Mouse (Mus musculus) midbrain, embryonic 11.5 days (tissue): Measurements from ENCODE around the gene Rbp2. TPM values are rescaled to one million over a fixed set of nuclear protein-coding genes. Genes with fewer than 3 reads are reported as not detected.

Experiments used
- ATAC-seq: fragments of 200-750 bp; cut with Nextera tagmentation; 2 replicates; pipeline ENCODE4 v1.8.0; 2017; ENCODE audit warnings: moderate TSS enrichment, moderate library complexity; ENCODE audit not compliant: low FRiP score
- DNase-seq: peaks from one replicate; pipeline ENCODE4 v3.0.0; 2015; ENCODE audit warnings: low spot score; ENCODE audit errors: missing footprints
- H3K27ac ChIP-seq: fragments of 300-500 bp; sonication (generic); 2 replicates; pipeline ENCODE4 v1.5.1; 2014; ENCODE audit warnings: low read depth, low read length
- H3K27me3 ChIP-seq: fragments of 300-500 bp; sonication (generic); 2 replicates; pipeline ENCODE4 v1.6.1; 2014; ENCODE audit warnings: mild to moderate bottlenecking, low read length, moderate library complexity, mixed read lengths; ENCODE audit not compliant: control insufficient read depth, insufficient read depth
- H3K36me3 ChIP-seq: fragments of 300-500 bp; sonication (generic); 2 replicates; pipeline ENCODE4 v1.6.1; 2014; ENCODE audit warnings: mild to moderate bottlenecking, low read length, moderate library complexity, mixed read lengths; ENCODE audit not compliant: control insufficient read depth, insufficient read depth
- H3K4me1 ChIP-seq: fragments of 300-500 bp; sonication (generic); 2 replicates; pipeline ENCODE4 v1.6.1; 2014; ENCODE audit warnings: low read length; ENCODE audit not compliant: control insufficient read depth, insufficient read depth
- H3K4me2 ChIP-seq: fragments of 300-500 bp; sonication (generic); 2 replicates; pipeline ENCODE4 v1.6.1; 2014; ENCODE audit warnings: mild to moderate bottlenecking, moderate library complexity
- H3K4me3 ChIP-seq: fragments of 300-500 bp; sonication (generic); 2 replicates; pipeline ENCODE4 v1.5.1; 2014; ENCODE audit warnings: low read depth, low read length
- H3K9ac ChIP-seq: fragments of 300-500 bp; sonication (generic); 2 replicates; pipeline ENCODE4 v1.6.1; 2014; ENCODE audit warnings: low read length
- H3K9me3 ChIP-seq: fragments of 300-500 bp; sonication (generic); 2 replicates; pipeline ENCODE4 v1.6.1; 2016; ENCODE audit warnings: low read length; ENCODE audit not compliant: control insufficient read depth
- WGBS: fragments of 180-500 bp; shearing (Covaris S2); extraction: QIAGEN DNeasy Blood & Tissue Kit; methylation state at CpG from one replicate; pipeline ENCODE4 v1.1.7; 2014; 5-methylcytosine and 5-hydroxymethylcytosine counted together
- polyA plus RNA-seq: library from polyadenylated mRNA; unstranded; fragments of >200 nt; fragmentation: Nextera tagmentation; extraction: Ambion mirVana; gene quantifications from 2 replicates; pipeline ENCODE4 v1.2.1, GENCODE M21; 2014

The Rbp2 gene
- polyA plus RNA-seq, 1 experiment from 2014 or later = 0.48 TPM

GRCm38 (mm10) chr9:98499601-98500000 lies 13.7 kb downstream of the Rbp2 start:
- H3K36me3 ChIP-seq = no peaks in the 10 kb centered on the region
- H3K27ac ChIP-seq = no peak overlapping the region
- no peak overlapping the region for H3K4me2 ChIP-seq
- ATAC-seq (no peak), DNase-seq (no peak)
- H3K27me3 ChIP-seq = no peaks in the 10 kb centered on the region
- H3K4me3 ChIP-seq = no peak overlapping the region
- H3K9me3 ChIP-seq = no peaks in the 10 kb centered on the region
- no peak overlapping the region for H3K9ac ChIP-seq
- 95% methylated on average over 5 of the region's 5 CpGs for WGBS
- H3K4me1 ChIP-seq = no peaks in the 10 kb centered on the region

- Histone ChIP-seq H3K9me3 (no peaks in the 10 kb centered on the region), H3K27ac (no peak overlapping the region), H3K4me2 (no peak overlapping the region), H3K27me3 (no peaks in the 10 kb centered on the region), H3K9ac (no peak overlapping the region), H3K4me1 (no peaks in the 10 kb centered on the region), H3K36me3 (no peaks in the 10 kb centered on the region), H3K4me3 (no peak overlapping the region)
- ATAC-seq (no peak), DNase-seq (no peak)
- WGBS = 77% methylated on average over 6 of the region's 6 CpGs
Observed at GRCm38 (mm10) chr9:98507480-98507879, 21.6 kb downstream of the Rbp2 start.

DNA sequence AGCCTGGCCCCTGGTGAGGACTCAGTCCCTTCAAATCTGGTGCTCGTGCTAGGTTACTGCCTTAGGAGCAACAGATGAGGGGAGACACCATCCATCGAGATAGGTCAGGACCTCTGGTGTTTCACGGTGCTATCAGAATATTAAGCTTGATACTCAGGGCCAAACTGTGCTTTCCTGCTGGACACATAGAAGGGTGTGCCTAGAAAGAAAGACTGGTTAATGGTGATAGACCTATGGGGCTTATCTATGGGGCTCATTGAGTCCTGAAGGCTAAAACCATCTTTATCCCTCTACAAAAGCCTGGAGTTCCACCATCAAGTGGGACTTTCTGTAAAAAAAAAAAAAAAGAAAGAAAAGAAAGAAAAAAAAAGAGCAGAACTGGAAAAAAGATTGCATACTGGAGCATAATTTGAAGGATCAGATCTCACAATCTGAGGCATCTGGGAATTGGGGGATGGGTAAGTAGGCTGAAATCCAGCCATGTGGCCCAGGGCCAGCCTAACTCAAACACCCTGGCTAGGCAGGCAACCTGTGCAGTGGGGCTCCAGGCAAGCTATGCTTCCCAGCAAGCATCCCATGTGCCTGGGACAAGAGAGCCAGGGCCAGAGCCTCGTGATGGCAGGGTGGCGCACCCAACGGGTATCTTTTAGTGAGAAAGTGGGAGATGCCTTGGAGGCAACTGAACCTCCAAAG lies 24.6 kb downstream of the Rbp2 start:
- WGBS = 88% methylated on average over 6 of the region's 6 CpGs
- Histone ChIP-seq H3K4me1 (no peaks in the 10 kb centered on the region), H3K27me3 (no peaks in the 10 kb centered on the region), H3K27ac (no peak overlapping the region), H3K9ac (no peak overlapping the region), H3K36me3 (no peaks in the 10 kb centered on the region), H3K4me3 (no peak overlapping the region), H3K4me2 (no peak overlapping the region), H3K9me3 (no peaks in the 10 kb centered on the region)
- ATAC-seq (no peak), DNase-seq (no peak)

GRCm38 (mm10) chr9:98523872-98524271 lies 38.0 kb downstream of the Rbp2 start:
- no peak overlapping the region for H3K27ac ChIP-seq
- H3K4me2 ChIP-seq = no peak overlapping the region
- H3K9ac ChIP-seq = no peak overlapping the region
- ATAC-seq (no peak), DNase-seq (no peak)
- H3K4me3 ChIP-seq = no peak overlapping the region
- WGBS = 74% methylated on average over 2 of the region's 2 CpGs
- H3K36me3 ChIP-seq = no peaks in the 10 kb centered on the region
- H3K27me3 ChIP-seq = no peaks in the 10 kb centered on the region
- no peaks in the 10 kb centered on the region for H3K9me3 ChIP-seq
- peaks cover 7% of the 10 kb centered on the region; the same call in 1 of the 2 replicates for H3K4me1 ChIP-seq

DNA sequence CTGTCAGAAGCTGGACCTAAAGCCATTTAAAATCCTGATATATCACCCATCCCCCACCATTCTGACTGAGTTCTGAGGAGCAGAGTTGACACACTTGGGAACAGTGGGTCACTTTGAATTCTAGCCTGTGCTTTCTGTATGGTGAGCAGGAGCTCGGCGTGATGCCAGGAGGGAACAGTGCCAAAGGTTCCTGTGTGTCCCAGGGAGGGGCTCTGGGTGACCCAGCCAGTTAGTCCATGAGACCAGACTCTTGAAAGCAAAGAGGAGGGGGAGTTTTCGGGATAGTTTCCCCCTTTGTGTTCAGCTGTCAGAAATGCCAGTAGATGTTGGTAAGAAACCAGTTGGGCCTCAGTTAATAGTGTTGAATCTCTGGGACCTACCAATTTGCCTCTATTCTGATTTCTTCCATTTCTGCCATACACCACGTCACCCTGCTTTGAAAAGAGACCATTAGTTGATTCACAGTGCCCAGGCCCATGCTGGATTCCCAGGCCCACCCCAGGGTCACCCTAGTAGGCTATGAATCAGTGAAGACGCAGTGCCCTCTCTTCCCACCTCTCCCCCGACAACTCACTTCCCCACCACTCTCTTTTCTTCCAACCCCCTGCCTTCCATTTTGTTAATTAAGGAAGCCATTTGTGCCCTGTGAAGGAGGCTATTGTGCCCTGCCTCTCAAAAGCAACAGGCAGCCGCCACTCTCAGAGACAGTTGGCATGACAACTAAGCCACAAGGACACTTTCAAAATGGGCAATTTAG lies 39.0 kb downstream of the Rbp2 start:
- Histone ChIP-seq H3K27ac (no peak overlapping the region), H3K9ac (no peak overlapping the region), H3K27me3 (no peaks in the 10 kb centered on the region), H3K9me3 (no peaks in the 10 kb centered on the region), H3K36me3 (no peaks in the 10 kb centered on the region), H3K4me1 (peaks cover 7% of the 10 kb centered on the region; the same call in 1 of the 2 replicates), H3K4me2 (no peak overlapping the region), H3K4me3 (no peak overlapping the region)
- ATAC-seq = peak; percentile 69
- DNase-seq = no peak
- 51% methylated on average over 7 of the region's 7 CpGs for WGBS

DNA sequence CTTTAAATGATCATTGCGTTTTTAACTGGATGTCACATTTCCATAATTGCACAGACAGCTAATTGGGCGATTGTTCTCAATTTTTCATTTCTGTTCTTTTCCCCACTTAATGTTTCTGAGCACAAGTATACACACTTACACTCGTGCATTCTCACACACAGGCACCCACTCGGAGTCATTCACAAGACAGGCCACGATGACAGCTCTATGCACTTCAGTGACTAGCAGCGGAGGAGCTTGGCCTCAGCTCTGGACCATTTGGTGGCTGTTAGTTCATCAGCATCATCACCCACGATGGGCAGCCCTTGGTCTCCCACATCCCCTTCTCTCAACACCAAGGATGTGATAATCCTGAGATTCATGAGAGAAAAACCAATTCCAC lies 39.6 kb downstream of the Rbp2 start:
- no peak overlapping the region for H3K9ac ChIP-seq
- no peaks in the 10 kb centered on the region for H3K9me3 ChIP-seq
- DNase-seq = no peak
- no peak overlapping the region for H3K4me2 ChIP-seq
- 45% methylated on average over 7 of the region's 7 CpGs for WGBS
- no peak; the same call in 1 of the 2 replicates for ATAC-seq
- H3K27ac ChIP-seq = no peak overlapping the region
- H3K27me3 ChIP-seq = no peaks in the 10 kb centered on the region
- H3K4me3 ChIP-seq = no peak overlapping the region
- H3K36me3 ChIP-seq = no peaks in the 10 kb centered on the region
- peaks cover 7% of the 10 kb centered on the region; the same call in 1 of the 2 replicates for H3K4me1 ChIP-seq

GRCm38 (mm10) chr9:98527226-98527625 lies 41.3 kb downstream of the Rbp2 start:
- Histone ChIP-seq H3K27ac (no peak overlapping the region), H3K36me3 (no peaks in the 10 kb centered on the region), H3K9me3 (no peaks in the 10 kb centered on the region), H3K27me3 (no peaks in the 10 kb centered on the region), H3K4me3 (no peak overlapping the region), H3K9ac (no peak overlapping the region), H3K4me1 (peaks cover 7% of the 10 kb centered on the region; the same call in 1 of the 2 replicates), H3K4me2 (no peak overlapping the region)
- ATAC-seq (no peak), DNase-seq (no peak)
- WGBS = 85% methylated on average over 7 of the region's 7 CpGs

GRCm38 (mm10) chr9:98529776-98530175 lies 43.9 kb downstream of the Rbp2 start:
- no peak for ATAC-seq
- WGBS = 73% methylated on average over 4 of the region's 4 CpGs

DNA sequence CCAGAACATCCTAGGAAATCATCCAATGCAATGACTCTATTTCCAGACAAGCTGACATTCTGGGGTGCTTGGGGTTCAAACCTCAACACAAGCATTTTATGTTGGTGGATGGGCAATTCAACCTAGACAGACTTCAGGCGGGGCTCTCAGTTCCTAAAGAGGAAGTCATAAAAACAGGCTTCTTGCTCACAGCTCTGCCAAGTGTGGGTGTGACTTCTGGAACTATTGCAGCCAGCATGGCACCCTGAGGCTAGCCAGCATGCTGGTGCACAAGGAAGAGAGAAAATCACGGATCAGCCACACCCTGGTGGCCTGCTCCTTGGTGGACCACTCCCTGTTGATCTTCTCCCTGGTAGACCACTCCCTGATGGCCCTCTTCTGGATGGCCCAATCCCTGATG lies 45.1 kb downstream of the Rbp2 start:
- Histone ChIP-seq H3K4me2 (no peak overlapping the region), H3K4me1 (no peaks in the 10 kb centered on the region), H3K4me3 (no peak overlapping the region), H3K27me3 (no peaks in the 10 kb centered on the region), H3K36me3 (no peaks in the 10 kb centered on the region), H3K9me3 (no peaks in the 10 kb centered on the region), H3K9ac (no peak overlapping the region), H3K27ac (no peak overlapping the region)
- no peak for ATAC-seq
- DNase-seq = no peak
- 67% methylated on average over 2 of the region's 2 CpGs for WGBS

More at GRCm38 (mm10) chr9:98529776-98530175, 43.9 kb downstream of the Rbp2 start:
- no peaks in the 10 kb centered on the region for H3K36me3 ChIP-seq
- no peak overlapping the region for H3K4me3 ChIP-seq
- no peak overlapping the region for H3K27ac ChIP-seq
- no peak overlapping the region for H3K9ac ChIP-seq
- H3K4me2 ChIP-seq = no peak overlapping the region
- H3K27me3 ChIP-seq = no peaks in the 10 kb centered on the region
- no peak for DNase-seq
- peaks cover 6% of the 10 kb centered on the region; the same call in 1 of the 2 replicates for H3K4me1 ChIP-seq
- H3K9me3 ChIP-seq = no peaks in the 10 kb centered on the region
